Mouse (Mus musculus) layer of hippocampus, postnatal 36 days (tissue): Measurements from ENCODE around the gene Lipf. TPM values are rescaled to one million over a fixed set of nuclear protein-coding genes. Genes with fewer than 3 reads are reported as not detected.

Experiments
- DNase-seq, 2 experiments: peaks; one replicate each; pipeline ENCODE4 v3.0.0; 2022
- total RNA-seq, 2 experiments: library from RNA; stranded (reverse); gene quantifications; 2 replicates each; pipeline ENCODE4 v1.2.3; 2021

Gene Lipf
- total RNA-seq, result not detected

DNA sequence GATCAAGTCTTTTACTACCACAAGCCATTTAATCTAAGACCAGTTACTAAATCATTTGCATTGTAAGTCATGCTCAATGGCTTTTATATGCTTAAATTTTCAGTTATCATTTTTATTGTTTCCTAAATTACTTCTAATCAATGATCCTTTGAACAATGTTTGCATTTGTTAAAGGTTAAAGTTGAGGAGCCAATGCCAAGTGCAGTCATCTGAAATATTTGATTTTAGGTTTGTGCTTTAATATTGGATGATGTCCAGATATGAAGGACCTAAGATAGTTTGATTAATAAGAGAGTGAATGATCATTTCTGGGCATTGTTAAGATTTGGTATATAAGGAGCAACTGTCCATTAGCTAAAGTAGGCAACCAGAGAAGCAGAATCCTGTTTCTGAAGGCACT, at the start of gene Lipf:
TSS of gene Lipf (plus strand) at position 301 of the 400 bp plus-strand sequence.
- no peak for DNase-seq

DNA sequence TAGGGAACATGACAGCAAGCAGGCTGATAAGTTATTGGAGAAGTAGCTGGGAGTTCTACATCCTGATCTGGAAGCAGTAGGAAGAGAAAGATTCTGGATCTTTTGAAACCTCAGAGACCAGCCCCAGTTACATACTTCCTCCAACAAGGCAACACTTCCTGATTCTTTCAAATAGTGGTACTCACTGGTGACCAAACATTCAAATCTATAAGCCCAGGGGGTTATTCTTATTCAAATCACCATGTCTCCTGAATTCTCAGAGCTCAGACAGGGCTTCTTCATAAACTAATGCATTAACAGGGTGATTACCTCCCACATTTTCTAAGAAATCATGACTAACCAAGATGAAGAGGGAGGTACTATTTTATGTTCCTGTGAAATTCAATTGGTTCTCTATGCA, 36.9 kb upstream of the Lipf start:
- no peak for DNase-seq

DNA sequence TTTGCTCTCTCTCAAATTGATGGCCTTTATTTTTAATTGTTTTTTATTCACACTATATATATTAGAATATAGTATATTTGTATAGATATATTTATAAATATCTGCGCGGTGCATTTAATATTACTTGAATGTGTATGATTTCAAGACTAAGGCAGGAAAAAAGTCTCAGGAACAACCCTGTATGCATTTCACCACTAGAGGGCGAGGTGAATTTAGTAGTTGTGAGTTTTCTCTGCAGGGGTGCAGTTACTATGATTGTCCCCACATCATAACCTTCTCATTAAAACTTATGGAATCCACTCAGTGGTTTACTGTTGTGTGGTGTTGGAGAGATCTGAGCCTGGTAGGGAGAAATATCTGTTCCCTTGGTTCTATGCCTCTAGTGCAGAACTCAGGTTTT, 18.0 kb downstream of the Lipf start:
- DNase-seq, result no peak

GRCm38 (mm10) chr19:33983043-33983442, 22.1 kb downstream of the Lipf start:
- no peak for DNase-seq

- no peak for DNase-seq
These were observed 47.0 kb downstream of the Lipf start, which contains the start of gene Lipk for GRCm38 (mm10) chr19:34008002-34008401. TSS of gene Lipk (plus strand) at chr19:34008290.

GRCm38 (mm10) chr19:34021440-34022172, 60.6 kb downstream of the Lipf start:
- DNase-seq, result no peak

DNA sequence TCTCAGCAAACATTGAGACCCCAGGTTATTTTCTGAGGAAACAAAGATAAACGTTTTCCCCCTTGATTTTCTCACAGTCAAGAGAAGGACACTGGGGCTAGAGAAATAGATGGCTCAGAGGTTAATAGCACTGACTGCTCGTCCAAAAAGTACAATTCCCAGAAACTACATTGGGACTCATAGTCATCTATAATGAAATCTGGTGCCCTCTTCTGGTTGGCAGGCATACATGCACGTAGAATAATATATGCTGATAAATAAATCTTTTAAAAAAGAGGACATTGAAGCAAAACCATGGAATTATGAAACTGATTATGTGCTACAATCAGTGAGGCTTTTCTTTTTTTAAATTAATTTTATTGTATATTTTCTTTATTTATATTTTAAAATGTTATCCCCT, 61.8 kb downstream of the Lipf start:
- DNase-seq, result no peak

Other genes with a start within 250 kb of the Lipf start
- under 1 TPM; 0.17 to 0.23 TPM for gene Lipo2, start 209.8 kb upstream of the Lipf start, total RNA-seq
- 1 to 10 TPM; 4.6 to 4.7 TPM for gene Lipo3, start 199.2 kb upstream of the Lipf start, total RNA-seq
- not detected for gene Lipo1, start 173.7 kb upstream of the Lipf start, total RNA-seq
- not detected for gene Lipk, start 47.1 kb downstream of the Lipf start, total RNA-seq
- gene Lipn, start 106.2 kb downstream of the Lipf start, total RNA-seq, result not detected
- under 1 TPM in 1 of 2 experiments, not detected in 1; 0.51 TPM for gene Lipm, start 139.7 kb downstream of the Lipf start, total RNA-seq
- not detected for gene Ankrd22, start 204.9 kb downstream of the Lipf start, total RNA-seq
- gene Stambpl1, start 231.0 kb downstream of the Lipf start, total RNA-seq, result 10 to 100 TPM; 20.4 to 20.8 TPM